Mouse (Mus musculus): ENCODE data around the gene Prex1.

The Prex1 gene

DNA sequence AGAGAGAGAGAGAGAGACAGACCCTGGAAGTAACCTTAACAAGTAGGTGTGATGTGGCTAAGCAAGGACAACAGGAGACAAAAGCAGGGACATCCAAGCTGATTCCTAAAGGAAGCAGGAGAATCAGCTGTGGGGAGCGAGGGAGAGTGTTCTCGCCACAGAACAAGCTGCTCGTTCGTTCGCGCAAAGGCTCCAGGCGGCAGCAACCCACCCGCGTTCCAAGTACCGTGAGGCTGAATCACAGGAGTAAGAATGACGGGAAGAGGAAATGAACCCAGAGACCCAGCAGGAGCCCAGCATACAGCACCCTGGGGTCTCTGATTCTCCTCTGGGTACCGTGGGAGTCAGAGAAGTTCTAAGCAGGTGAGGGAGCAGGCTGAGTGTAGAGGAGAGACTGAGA is 52.1 kb downstream of the Prex1 start:
- no peak for DNase-seq (ENCODE audit: low spot score)

DNA sequence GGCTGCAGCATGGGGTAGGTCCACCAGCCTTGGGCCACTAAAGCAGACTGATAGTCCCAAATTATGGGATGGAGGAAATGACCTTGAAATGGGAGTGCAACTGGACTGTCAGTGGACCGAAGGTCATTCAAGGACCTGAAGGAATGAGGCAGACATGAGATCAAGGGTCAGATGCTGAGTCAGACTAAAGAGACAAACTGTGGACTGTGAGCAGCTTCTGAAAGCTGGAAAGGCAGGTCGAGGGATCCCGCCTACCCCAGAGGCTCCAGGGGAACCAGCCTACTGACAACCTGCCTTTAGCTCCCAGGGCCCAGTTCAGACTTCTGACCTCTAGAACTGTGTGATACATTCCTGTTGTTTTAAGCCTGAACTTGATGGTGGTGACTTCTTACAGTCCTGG is 55.3 kb downstream of the Prex1 start:
- DNase-seq (ENCODE audit: low spot score) = no peak

- no peak for DNase-seq (ENCODE audit: low spot score)
Observed at GRCm38 (mm10) chr2:166657451-166658011, 56.1 kb downstream of the Prex1 start.

GRCm38 (mm10) chr2:166656630-166657029 is 57.0 kb downstream of the Prex1 start:
- DNase-seq (ENCODE audit: low spot score) = no peak

GRCm38 (mm10) chr2:166655727-166656520 is 57.7 kb downstream of the Prex1 start:
- DNase-seq (ENCODE audit: low spot score) = no peak

- no peak for DNase-seq (ENCODE audit: low spot score)
Observed at GRCm38 (mm10) chr2:166655308-166655707, 58.3 kb downstream of the Prex1 start.

DNA sequence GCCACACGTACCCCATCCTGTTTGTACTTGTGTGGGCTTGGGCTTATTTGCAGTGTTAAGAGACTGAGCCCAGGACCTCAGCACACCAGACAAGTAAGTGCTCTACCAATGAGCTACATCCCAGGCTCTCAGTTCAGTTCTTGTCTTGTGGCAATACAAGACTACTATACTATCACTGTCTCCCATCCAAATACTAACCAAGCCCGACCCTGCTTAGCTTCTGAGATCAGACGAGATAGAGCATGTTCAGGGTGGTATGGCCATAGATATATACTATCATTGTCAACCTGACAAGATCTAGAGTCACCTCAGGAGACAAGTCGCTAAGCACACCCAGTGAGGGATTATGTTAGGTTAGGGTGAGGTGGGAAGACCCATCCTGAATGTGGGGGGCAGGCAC is 58.8 kb downstream of the Prex1 start:
- no peak for DNase-seq (ENCODE audit: low spot score)

GRCm38 (mm10) chr2:166653564-166653963 is 60.1 kb downstream of the Prex1 start:
- no peak for DNase-seq (ENCODE audit: low spot score)

GRCm38 (mm10) chr2:166652672-166653071 is 61.0 kb downstream of the Prex1 start:
- no peak for DNase-seq (ENCODE audit: low spot score)

GRCm38 (mm10) chr2:166651317-166652030 is 62.2 kb downstream of the Prex1 start:
- DNase-seq (ENCODE audit: low spot score) = no peak

DNA sequence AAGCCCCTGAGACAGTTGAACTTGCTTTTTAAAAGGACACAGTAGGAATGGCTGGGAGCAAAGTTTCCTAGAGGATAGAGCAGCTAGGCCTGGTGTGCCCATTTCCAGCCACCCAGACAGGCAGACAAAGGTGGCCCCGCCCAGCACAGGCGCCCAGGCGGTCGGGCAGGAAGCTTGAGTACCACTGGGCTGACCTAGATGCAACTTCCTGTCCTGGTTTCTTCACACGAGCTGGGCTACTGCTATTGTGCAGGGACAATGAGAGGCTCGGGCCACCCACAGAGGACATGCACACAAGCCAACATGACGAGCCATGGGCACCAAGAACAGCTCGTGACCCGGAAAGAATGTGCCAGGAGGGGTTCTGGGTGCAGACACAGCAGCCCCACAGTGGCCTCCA is 63.2 kb downstream of the Prex1 start:
- DNase-seq (ENCODE audit: low spot score) = no peak

DNA sequence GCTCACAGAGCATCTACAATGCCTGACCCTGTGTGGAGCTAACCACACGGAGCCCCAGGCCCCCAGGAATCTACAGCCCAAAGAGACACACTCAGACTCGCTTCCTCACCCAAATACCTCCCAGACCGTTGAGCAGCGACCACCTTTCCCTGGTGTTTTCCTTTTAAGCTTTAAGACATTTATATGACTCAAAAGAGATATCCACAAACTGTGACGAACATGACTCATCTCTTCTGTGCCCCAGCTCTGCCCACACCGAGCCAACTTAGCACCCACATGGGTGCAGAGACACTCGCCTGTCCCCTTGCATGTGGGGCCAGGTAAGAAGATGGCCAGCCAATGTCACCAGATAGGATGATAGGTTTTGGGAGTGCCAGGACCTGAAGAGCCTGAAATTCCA is 66.4 kb downstream of the Prex1 start:
- DNase-seq (ENCODE audit: low spot score) = no peak

GRCm38 (mm10) chr2:166646434-166647088 is 67.1 kb downstream of the Prex1 start:
- DNase-seq (ENCODE audit: low spot score) = no peak

- no peak for DNase-seq (ENCODE audit: low spot score)
Observed at GRCm38 (mm10) chr2:166644816-166645215, 68.8 kb downstream of the Prex1 start.

GRCm38 (mm10) chr2:166642581-166642987 is 71.0 kb downstream of the Prex1 start:
- no peak for DNase-seq (ENCODE audit: low spot score)

DNA sequence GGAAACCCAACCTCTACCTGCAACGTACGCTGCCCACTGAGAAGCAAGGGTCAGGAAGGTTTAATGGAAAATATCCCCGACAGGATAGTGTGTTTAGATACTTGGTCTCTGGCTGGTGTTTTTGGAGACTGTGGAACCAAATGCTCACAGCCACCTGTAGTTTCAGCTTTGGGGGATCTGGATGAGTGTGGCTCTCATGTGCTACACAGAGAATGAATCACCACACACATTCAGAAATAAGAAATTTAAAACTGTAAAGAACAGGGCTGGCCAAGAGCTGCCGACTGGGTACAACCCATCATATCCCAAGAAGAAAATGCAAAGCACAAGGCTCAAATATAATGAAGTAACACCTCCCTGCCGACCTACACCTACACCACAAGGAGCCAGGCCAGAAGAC is 73.9 kb downstream of the Prex1 start:
- no peak for DNase-seq (ENCODE audit: low spot score)

DNA sequence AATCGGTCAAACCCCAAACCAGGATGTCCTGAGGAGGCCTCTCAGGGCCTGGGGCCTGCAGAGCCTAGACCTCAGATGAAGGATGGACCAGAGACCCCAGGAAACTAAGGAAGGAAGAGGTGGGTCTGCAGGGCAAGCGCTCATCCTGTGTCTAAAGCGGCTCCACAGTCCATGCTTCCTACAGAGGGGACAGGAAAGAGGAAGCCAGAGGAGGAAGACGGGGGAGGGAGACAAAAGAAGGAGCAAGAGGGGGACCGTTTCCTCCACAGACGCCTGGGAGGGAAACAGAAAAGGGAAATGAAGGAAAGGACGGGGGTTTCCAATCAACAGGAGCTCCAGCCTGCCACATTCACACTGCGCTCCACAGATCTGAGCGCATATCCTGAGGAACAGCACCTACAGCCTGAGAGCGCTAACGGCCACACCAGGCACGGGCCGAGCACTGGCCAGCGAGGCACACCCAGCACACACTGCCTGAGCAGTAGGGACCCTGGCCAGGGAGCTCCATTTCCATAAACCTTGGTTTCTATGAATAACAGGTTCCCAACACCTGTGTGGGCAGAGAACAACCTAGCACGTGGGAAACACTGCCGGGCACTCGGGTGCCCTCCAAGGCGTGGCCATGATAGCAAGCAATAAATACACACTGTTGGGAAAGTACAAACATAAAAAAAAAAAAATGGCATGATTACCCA is 74.5 kb downstream of the Prex1 start:
- no peak for DNase-seq (ENCODE audit: low spot score)

DNA sequence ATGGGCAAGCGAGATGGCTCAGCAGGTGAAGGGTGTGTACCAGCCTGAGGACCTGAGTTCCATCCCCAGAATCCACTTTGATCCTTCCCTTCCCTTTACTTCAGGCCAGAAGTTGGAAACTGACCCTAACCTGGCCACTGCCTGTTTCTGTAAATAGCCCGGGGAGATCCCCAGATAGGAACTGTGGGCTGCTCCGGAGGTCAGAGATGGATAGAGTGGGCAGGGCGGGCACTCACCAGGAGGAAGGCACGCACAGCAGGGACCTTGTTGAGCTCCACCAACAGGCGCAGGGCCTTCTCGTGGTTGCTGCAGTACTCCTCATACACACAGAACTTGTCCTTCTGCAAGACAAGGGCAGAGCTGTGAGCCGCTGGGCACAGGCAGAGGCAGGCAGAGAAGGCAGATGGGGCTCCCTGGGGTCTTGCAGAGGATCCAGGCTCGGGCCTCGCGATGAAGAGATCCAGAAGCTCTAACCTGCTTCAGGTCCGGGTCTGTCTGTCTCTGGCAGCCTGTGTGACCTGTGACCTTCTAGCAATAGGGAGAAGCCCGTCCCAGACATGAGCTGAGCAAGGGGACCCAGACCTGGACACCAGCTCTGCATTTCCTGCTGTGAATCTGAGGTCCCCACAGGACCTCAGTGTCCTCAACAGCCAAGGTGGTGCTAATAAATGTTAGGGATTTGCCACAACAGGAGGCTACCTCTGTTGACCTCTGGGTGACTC is 75.4 kb downstream of the Prex1 start:
- DNase-seq (ENCODE audit: low spot score) = no peak

GRCm38 (mm10) chr2:166637673-166637990 is 76.0 kb downstream of the Prex1 start:
- no peak for DNase-seq (ENCODE audit: low spot score)

GRCm38 (mm10) chr2:166636867-166637672 is 76.6 kb downstream of the Prex1 start:
- DNase-seq (ENCODE audit: low spot score) = no peak

DNA sequence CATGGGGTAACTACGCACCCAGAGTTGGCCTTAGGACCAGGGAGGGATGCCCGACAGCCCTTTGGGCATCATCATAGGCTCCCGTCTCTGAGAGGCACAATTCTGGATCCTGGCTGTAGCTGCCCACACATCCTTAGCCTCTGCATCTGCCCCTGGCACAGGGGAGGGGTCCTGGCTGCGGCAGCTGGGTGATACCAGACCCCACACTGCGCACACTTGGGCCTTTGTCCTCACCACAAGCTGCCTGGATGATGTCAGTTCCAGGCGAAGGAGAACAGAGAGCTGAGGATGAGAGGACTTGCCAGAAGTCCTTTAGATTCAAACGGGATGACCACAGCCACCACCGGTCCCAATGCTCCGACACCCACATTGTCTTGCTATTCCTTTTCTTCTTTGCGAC is 78.1 kb downstream of the Prex1 start:
- DNase-seq (ENCODE audit: low spot score) = no peak

All from urinary bladder, postnatal 25 days (tissue).